Mouse (Mus musculus): ENCODE data around the gene Popdc3.
A peak's percentile ranks its signal among the peaks of the same experiment; 100 is the strongest.
"Not testable (repeated sequence)": the region's sequence is repeated elsewhere in the genome, so short reads cannot be mapped to it uniquely, and the experiment has no call there.

The Popdc3 gene

GRCm38 (mm10) chr10:45334925-45335324 is 157.0 kb downstream of the Popdc3 start:
- no peaks in the 10 kb centered on the region for H3K36me3 ChIP-seq (ENCODE audit: insufficient read depth, low read length)
- peak overlapping the region; percentile 87 for H3K4me3 ChIP-seq (replicated peaks; ENCODE audit: low read length)
- H3K4me1 ChIP-seq (replicated peaks; ENCODE audit: low read depth, low read length), result peaks cover 9% of the 10 kb centered on the region
- no peaks in the 10 kb centered on the region for H3K9me3 ChIP-seq (ENCODE audit: low read length)
- H3K27me3 ChIP-seq (ENCODE audit: insufficient read depth, low read length), result peaks cover 47% of the 10 kb centered on the region
- TF ChIP-seq NANOG (IDR thresholded peaks at IDR 0.05; ENCODE audit: borderline replicate concordance, low read length) (no peak), CTCF (conservative IDR thresholded peaks at IDR 0.05; ENCODE audit: low read length) (no peak), POU5F1 (IDR thresholded peaks at IDR 0.05; ENCODE audit: borderline replicate concordance, low read length) (no peak)

- TF ChIP-seq POU5F1 (IDR thresholded peaks at IDR 0.05; ENCODE audit: borderline replicate concordance, low read length), result no peak
- no peak for TF ChIP-seq CTCF (conservative IDR thresholded peaks at IDR 0.05; ENCODE audit: low read length)
- no peak for TF ChIP-seq NANOG (IDR thresholded peaks at IDR 0.05; ENCODE audit: borderline replicate concordance, low read length)
- Histone ChIP-seq H3K36me3 (ENCODE audit: insufficient read depth, low read length) (no peaks in the 10 kb centered on the region), H3K4me3 (replicated peaks; ENCODE audit: low read length) (peak within 1 kb of the TSS; percentile 87), H3K9me3 (ENCODE audit: low read length) (no peaks in the 10 kb centered on the region), H3K4me1 (replicated peaks; ENCODE audit: low read depth, low read length) (peaks cover 9% of the 10 kb centered on the region), H3K27me3 (ENCODE audit: insufficient read depth, low read length) (peaks cover 47% of the 10 kb centered on the region)
Observed at GRCm38 (mm10) chr10:45335434-45336422, 157.8 kb downstream of the Popdc3 start, which contains the start of gene Bves. TSS of gene Bves (plus strand) at chr10:45335772.

DNA sequence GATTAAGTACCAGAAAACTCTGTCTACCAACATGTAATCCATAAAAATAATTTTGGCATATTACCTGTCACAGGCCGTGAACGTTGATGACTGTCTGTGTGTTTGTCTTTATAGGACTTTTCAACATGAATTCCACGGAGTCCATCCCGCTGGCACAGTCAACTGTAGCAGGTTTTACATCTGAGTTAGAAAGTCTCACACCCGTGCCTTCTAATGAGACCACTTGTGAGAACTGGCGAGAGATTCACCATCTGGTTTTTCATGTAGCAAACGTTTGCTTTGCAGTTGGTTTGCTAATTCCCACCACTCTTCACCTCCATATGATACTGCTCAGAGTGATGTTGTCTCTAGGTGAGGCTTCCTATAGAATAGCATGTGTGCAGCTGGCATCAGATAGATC is 161.2 kb downstream of the Popdc3 start:
- Histone ChIP-seq H3K36me3 (ENCODE audit: insufficient read depth, low read length) (no peaks in the 10 kb centered on the region), H3K27me3 (ENCODE audit: insufficient read depth, low read length) (peaks cover 35% of the 10 kb centered on the region), H3K4me3 (replicated peaks; ENCODE audit: low read length) (no peak overlapping the region), H3K4me1 (replicated peaks; ENCODE audit: low read depth, low read length) (peaks cover 9% of the 10 kb centered on the region), H3K9me3 (ENCODE audit: low read length) (peaks cover under 1% of the 10 kb centered on the region; the same call in 1 of the 2 replicates)
- TF ChIP-seq POU5F1 (IDR thresholded peaks at IDR 0.05; ENCODE audit: borderline replicate concordance, low read length), result no peak
- no peak for TF ChIP-seq CTCF (conservative IDR thresholded peaks at IDR 0.05; ENCODE audit: low read length)
- no peak for TF ChIP-seq NANOG (IDR thresholded peaks at IDR 0.05; ENCODE audit: borderline replicate concordance, low read length)

GRCm38 (mm10) chr10:45344381-45344780 is 166.5 kb downstream of the Popdc3 start:
- TF ChIP-seq CTCF (conservative IDR thresholded peaks at IDR 0.05; ENCODE audit: low read length) (peak; percentile 76), NANOG (IDR thresholded peaks at IDR 0.05; ENCODE audit: borderline replicate concordance, low read length) (no peak)
- peaks cover 4% of the 10 kb centered on the region; the same call in 1 of the 2 replicates for H3K9me3 ChIP-seq (ENCODE audit: low read length)

DNA sequence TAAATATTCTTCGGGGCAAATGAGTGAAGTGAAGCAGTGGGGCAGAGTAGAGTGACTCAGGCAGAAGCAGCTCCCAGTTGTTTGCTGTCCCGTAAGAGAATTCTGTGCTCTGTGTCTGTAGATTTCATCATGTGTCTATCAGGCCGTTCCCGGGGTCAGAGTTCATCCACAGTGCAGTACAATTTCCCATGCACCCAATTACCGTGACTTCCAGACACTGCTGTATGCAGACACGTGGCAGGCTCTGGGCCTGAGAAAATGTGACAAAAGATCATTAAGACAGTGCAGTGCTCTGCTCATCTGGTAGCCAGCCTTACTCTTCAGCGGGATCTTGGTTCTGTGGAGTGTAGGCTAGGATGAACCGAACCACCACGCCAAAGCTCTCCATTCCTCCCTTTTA is 167.3 kb downstream of the Popdc3 start:
- Histone ChIP-seq H3K27me3 (ENCODE audit: insufficient read depth, low read length) (no peaks in the 10 kb centered on the region), H3K4me1 (replicated peaks; ENCODE audit: low read depth, low read length) (no peaks in the 10 kb centered on the region), H3K4me3 (replicated peaks; ENCODE audit: low read length) (no peak overlapping the region), H3K36me3 (ENCODE audit: insufficient read depth, low read length) (no peaks in the 10 kb centered on the region), H3K9me3 (ENCODE audit: low read length) (peaks cover 4% of the 10 kb centered on the region; the same call in 1 of the 2 replicates)
- TF ChIP-seq NANOG (IDR thresholded peaks at IDR 0.05; ENCODE audit: borderline replicate concordance, low read length) (no peak), CTCF (conservative IDR thresholded peaks at IDR 0.05; ENCODE audit: low read length) (no peak), POU5F1 (IDR thresholded peaks at IDR 0.05; ENCODE audit: borderline replicate concordance, low read length) (no peak)

More at GRCm38 (mm10) chr10:45344381-45344780, 166.5 kb downstream of the Popdc3 start:
- 0 out of 2 replicates have a peak, but pooled peaks cover 2% of the 10 kb centered on the region for H3K27me3 ChIP-seq (ENCODE audit: insufficient read depth, low read length)
- H3K4me3 ChIP-seq (replicated peaks; ENCODE audit: low read length), result no peak overlapping the region
- H3K4me1 ChIP-seq (replicated peaks; ENCODE audit: low read depth, low read length), result no peaks in the 10 kb centered on the region
- no peaks in the 10 kb centered on the region for H3K36me3 ChIP-seq (ENCODE audit: insufficient read depth, low read length)

- not testable (repeated sequence) for H3K4me3 ChIP-seq (replicated peaks; ENCODE audit: low read length); H3K36me3 ChIP-seq (ENCODE audit: insufficient read depth, low read length); H3K4me1 ChIP-seq (replicated peaks; ENCODE audit: low read depth, low read length); H3K9me3 ChIP-seq (ENCODE audit: low read length); H3K27me3 ChIP-seq (ENCODE audit: insufficient read depth, low read length)
- peak; percentile 46 for TF ChIP-seq CTCF (conservative IDR thresholded peaks at IDR 0.05; ENCODE audit: low read length)
Observed at GRCm38 (mm10) chr10:45348143-45348542, 170.2 kb downstream of the Popdc3 start.

GRCm38 (mm10) chr10:45356091-45356490 is 178.2 kb downstream of the Popdc3 start:
- no peak for TF ChIP-seq CTCF (conservative IDR thresholded peaks at IDR 0.05; ENCODE audit: low read length)
- TF ChIP-seq POU5F1 (IDR thresholded peaks at IDR 0.05; ENCODE audit: borderline replicate concordance, low read length), result no peak
- TF ChIP-seq NANOG (IDR thresholded peaks at IDR 0.05; ENCODE audit: borderline replicate concordance, low read length), result no peak
- H3K36me3 ChIP-seq (ENCODE audit: insufficient read depth, low read length), result no peaks in the 10 kb centered on the region
- H3K27me3 ChIP-seq (ENCODE audit: insufficient read depth, low read length), result no peaks in the 10 kb centered on the region
- no peak overlapping the region for H3K4me3 ChIP-seq (replicated peaks; ENCODE audit: low read length)
- no peaks in the 10 kb centered on the region for H3K9me3 ChIP-seq (ENCODE audit: low read length)
- no peaks in the 10 kb centered on the region for H3K4me1 ChIP-seq (replicated peaks; ENCODE audit: low read depth, low read length)

DNA sequence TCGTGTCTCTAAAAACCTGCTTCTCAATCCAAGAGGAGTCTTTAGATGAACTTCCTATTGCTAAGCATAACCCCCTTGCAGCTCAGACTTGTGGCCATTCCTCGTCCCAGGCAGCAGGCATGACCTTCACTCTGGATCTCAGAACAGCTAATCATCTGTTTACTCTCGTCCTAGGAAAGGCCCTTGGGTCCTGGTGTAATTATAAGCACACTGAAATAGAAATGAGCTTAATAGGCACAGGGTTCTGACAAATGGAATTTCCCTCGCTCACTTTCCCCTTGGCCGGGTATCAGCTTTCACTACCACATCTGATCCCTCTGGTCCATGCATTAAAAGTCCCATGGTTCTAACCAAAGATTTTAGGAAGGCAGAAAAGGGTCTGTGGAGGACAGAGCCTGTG is 185.5 kb downstream of the Popdc3 start:
- TF ChIP-seq NANOG (IDR thresholded peaks at IDR 0.05; ENCODE audit: borderline replicate concordance, low read length), result no peak
- no peak for TF ChIP-seq CTCF (conservative IDR thresholded peaks at IDR 0.05; ENCODE audit: low read length)
- no peak for TF ChIP-seq POU5F1 (IDR thresholded peaks at IDR 0.05; ENCODE audit: borderline replicate concordance, low read length)
- H3K4me1 ChIP-seq (replicated peaks; ENCODE audit: low read depth, low read length), result peaks cover 12% of the 10 kb centered on the region
- H3K4me3 ChIP-seq (replicated peaks; ENCODE audit: low read length), result no peak overlapping the region
- H3K27me3 ChIP-seq (ENCODE audit: insufficient read depth, low read length), result peaks cover 8% of the 10 kb centered on the region; the same call in 1 of the 2 replicates
- H3K9me3 ChIP-seq (ENCODE audit: low read length), result no peaks in the 10 kb centered on the region
- no peaks in the 10 kb centered on the region for H3K36me3 ChIP-seq (ENCODE audit: insufficient read depth, low read length)

Measured in E14TG2a.4 (cell line).